Mouse (Mus musculus) retina, postnatal 7 days (tissue): Measurements from ENCODE around the gene Ttc39a.
"Not testable (repeated sequence)": the region's sequence is repeated elsewhere in the genome, so short reads cannot be mapped to it uniquely, and the experiment has no call there.

Experiments used
- DNase-seq: peaks from one replicate; pipeline ENCODE4 v3.0.0-alpha.2; 2012; ENCODE audit warnings: low read depth, low spot score

Ttc39a gene

DNA sequence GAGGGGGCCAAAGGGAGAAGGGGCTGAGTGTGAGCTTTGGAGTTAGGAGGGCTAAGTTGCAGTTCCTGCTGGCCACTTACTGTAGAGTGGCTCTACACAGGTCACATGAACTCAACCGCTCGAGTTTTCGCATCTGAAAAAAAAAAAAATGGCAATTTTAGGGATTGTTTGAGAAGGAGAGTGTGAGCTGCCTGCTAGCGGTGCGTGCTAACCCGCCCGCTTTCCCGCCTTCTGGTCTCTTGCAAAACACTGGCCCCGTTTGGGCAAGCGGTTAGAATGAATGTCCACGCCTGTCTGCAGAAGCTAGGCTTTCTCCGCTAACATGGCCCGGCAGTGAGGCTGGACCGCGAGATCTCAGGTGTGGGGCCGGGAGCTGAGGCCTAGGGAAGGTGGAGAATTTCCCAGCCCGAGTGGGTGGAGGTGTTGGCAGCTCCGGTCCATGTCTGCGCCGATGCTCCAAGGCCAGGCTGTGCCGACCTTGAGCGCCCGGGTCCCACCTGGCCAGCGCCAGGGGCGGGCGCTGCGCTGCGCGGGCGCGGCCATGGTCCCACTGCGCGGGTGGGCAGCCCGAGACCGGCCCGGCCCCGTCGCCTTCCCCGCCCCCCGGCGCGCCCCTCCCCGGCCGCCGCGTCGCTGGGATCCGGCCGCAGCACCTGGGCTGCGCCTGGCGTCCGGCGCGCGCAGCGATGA is at the start of gene Ttc39a:
TSS of gene Ttc39a (plus strand) at position 138 of the 690 bp plus-strand sequence.
- DNase-seq: peak; percentile 11

DNA sequence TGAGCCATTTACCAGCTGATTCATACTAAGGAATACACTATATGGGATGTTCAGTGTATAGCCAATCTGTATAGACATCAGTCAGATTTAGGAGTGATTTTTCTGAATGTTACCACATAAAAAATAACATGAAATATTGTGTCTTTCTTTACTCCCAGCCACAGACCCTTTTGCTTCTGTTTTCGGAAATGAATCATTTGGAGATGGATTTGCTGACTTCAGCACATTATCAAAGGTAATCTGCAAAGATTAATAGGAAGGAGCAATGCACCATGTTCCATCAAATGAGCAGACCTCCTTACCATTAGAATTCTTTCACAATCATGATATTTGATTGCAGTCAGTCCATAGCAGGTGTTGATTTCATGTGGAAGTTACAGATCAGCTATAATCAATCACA is 28.3 kb upstream of the Ttc39a start:
- no peak for DNase-seq

- DNase-seq: no peak
These were observed 24.0 kb upstream of the Ttc39a start for GRCm38 (mm10) chr4:109382457-109382856.

DNA sequence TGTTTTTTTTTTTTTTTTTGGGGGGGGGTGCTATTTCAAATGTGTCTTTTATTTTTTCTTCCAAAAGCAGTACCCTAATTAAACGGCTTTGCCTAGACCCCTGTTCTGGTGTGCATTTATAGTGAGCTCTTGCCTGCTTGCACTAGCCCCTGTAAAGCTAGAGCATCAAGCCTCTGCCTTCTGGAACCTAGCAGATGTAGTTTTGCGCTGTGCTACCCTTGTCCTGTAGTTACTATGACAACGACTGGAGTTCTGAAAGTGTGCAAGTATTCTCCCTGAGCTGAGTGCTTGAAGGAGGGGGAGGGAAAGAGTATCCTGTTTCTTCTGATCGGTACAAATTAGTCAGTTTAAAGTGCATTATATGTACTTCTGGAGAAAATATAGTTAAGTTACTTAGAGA is 20.8 kb upstream of the Ttc39a start:
- DNase-seq: no peak

DNA sequence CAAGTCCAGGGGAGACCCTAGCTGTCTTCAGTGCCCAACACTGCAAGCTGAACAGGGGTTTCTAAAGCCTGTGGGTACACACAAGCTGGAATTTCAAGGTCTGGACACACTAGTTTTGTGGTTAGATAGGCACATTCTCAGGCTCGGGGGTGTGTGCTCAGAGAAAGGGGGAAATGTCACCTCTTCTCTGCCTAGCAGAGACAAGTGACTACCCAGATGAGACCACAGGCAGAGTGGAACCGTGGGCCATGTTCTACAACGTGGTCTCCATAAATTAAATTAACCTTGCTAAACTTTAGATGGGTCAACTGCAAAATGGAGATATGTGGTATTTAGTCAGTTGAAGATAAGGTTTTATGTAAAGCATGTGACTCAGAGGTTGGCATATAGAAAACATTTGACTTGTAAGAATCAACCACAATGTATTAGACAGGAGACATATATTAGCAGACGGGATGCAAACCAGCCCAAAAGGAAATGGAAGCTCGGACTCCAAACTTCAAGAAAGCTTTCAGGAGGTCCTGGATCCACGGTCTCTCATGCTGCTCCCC is 13.1 kb upstream of the Ttc39a start:
- no peak for DNase-seq

DNA sequence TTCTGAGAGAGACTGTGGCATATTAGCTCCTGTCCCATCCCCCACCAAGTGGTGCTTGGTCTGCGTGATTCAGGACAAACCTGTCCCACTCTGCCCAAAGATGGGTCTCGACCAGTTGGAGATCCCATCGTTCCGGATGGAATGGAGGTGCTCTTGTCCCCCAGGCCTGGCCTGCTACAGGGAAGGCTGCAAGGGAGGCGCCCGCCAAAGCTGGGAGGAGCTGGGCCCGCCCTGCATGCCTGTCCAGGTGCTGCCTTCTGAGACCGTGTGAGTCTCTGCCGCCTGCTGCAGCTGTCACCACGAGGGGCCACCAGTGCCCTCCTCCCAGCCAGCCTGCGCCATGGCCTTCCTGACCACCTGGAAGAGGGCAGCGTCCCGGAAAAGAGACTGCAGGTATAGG is 12.5 kb upstream of the Ttc39a start:
- DNase-seq: no peak

- DNase-seq: no peak
These were observed 11.9 kb upstream of the Ttc39a start for GRCm38 (mm10) chr4:109394314-109395074.

GRCm38 (mm10) chr4:109400366-109400980 is 6.0 kb upstream of the Ttc39a start:
- DNase-seq: no peak

DNA sequence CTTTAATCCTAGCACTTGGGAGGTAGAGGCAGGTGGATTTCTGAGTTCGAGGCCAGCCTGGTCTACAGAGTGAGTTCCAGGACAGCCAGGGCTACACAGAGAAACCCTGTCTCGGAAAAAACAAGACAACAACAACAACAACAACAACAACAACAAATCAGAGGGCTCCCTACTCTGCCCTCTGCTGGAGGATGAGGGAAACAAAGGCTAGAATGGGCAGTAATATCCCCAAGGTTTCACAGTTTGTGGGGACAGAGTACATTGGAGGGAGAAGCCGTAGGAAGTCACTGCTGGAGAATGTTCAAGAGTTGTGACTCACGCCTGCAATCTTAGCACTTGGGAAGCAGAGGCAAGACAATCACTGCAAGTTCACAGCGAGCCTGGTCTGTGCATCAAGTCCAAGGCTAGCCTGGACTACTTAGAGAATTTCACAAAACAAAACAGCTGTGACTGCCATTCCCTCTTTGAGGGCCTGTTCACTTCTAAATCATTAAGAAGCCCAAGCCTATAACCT is 5.2 kb upstream of the Ttc39a start:
- DNase-seq: no peak

DNA sequence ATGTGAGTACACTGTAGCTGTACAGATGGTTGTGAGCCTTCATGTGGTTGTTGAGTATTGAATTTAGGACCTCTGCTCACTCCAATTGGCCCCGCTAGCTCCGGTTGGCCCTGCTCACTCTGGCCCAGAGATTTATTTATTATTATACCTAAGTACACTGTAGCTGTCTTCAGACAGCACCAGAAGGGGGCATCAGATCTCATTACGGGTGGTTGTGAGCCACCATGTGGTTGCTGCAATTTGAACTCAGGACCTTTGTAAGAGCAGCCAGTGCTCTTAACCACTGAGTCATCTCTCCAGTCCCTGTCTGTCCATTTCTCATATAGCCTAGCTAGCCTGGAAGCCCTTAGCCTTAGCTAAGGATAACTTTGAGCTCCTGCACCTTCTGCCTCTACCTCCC is 1.5 kb upstream of the Ttc39a start:
- not testable (repeated sequence) for DNase-seq

DNA sequence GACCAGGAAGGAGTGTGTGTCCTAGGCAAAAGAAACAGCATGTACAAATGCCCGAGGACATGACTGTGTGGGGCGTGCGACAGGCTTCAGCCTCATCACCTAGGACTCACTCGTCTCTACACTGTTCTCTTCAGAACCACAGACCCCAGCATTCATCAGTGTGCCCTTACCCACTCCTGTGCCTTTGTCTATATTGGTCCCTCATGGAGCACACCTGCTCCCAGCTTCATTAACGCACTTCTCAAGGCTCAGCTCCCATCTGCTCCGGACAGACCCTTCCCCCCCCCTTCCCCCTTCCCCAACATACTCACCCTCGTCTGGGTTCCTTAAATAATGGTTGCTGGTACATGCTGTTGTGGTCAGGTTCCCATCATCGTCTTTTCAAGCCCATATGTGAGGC is 1.0 kb upstream of the Ttc39a start:
- no peak for DNase-seq

DNA sequence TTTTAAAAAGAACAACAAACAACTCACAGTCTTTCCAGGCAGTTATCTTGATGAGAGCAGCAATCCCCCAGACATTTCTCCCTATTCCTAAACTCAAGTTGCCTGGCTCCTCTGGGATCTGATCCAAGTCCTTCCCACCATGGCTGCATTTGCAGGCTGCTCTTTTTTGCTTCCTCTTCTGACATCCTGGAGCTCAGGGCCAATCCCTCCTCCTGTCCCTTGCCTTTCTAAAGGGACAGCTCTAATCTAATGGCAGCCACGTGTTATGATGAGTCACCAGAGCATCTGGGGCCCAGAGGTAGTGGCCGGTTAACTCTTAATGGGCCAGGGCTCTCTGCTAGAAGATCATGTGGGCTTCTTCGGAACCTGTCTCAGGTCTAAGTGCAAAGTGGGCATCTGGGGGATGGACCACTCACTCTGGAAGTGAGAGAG is 353 bp upstream of the Ttc39a start:
- peak; percentile 21 for DNase-seq

DNA sequence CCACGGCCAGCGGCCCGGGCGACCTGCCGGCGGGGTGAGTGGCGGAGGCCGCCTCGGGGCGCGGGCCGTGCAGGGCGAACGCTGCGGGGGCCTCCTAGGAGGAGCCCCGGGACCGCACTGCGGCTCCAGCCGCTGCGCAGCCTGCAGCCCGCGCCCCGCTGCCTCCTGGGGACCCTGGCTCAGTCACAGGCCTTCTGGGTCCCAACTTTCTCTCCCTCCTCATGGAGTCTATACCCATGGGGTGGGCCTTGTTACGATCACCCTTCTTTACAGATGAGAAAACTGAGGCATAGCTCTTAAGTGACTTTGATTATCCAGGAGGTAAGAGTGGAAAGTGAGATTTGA is 725 bp downstream of the Ttc39a start:
- DNase-seq: no peak

DNA sequence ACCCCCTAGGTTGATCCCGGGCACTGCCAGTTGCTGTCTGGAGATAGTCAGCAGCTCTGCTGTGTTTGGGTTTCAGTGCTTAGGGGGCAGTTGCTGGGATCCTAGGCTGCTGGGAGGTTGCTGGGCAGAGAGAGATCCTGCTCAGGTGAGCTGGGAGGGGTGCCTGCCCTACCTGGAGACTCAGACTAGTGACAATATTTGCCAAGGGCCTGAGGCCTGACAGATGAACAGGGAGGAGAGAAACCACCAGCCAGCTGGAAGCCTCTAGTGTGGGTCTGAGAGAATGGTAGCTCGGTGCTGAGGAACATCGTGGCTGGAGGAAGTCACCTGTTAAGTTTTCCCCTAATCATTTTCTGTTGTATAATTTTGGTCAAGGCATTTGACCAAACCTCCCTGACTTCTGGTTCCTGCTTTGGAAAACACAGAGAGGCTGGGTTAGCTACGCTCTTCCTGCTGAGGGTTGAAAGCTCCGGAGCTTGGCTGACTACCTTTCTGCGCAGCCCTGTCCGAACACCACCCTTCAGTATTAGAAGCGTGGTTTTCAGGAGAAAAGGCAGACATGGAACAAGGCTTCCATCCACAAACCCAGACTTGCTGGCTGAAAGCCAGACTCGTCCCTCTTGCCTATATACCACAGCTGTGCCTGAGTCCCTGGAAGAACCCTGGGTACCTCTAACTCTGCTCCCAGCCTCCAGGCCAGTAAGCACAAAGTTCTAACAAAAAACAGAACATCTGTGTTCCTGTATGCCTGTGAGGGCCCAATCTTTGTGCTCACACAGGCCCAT is 1.5 kb downstream of the Ttc39a start:
- no peak for DNase-seq

DNA sequence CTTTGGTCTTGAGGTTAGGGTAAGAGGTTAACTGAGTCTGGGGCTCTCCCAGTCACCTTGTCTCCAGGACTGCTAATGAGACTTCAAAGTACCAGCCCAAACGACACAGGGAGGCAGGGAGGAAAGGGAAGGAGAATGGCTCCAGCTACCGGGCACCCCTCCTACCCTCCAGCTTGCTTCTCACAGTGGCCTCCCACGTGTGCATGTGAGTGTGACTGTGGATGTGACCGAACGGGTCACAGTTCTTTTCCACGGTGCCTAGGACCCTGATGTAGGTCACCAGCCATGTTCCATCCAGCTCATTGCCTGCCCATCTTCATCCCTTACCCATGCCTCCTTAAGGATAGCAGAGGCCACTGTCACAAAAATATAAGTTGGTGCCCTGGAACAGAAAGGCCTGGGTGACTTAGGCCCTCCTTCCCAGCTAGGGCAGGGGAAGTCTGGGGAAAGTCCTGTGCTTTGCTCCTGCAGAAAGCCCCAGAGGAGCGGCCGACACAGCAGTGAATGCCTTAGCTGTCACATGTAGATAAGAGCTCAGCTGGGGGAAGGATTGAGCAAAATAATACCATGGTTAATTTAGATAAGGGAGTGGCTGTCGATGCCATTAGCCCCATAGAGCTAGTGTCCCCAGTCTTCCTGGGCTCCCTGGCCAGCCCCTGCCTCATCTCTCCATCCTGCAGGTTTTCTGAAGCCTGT is 4.4 kb downstream of the Ttc39a start:
- DNase-seq: no peak

DNA sequence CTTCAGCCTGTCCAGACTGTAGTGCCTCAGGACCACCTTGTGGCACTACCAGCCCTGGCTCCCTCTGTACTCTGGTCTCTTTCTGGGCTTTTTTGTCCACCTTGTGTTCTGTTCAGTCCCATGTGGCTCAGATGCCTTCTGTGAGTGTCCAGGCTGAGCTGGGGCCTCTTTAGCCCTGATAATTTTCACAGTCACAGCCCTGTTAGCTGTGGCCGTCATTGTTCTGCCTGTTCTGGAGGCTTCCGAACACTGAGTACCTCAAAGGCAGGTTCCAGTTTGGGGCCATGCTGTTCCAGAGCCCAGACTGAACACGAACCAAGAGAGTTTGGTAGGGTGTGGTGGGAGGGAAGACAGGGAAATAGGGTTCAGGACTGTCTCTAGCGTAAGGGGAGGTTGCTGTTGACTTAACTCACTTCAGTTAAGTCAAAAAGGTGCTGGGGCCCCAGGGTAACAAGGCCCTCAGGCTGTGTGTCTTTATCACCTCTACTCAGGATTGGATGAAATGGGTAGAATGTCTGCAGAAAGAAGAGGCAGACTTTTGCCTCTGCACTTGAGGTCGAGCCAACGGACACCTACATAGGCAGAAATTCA is 5.0 kb downstream of the Ttc39a start:
- DNase-seq: no peak

DNA sequence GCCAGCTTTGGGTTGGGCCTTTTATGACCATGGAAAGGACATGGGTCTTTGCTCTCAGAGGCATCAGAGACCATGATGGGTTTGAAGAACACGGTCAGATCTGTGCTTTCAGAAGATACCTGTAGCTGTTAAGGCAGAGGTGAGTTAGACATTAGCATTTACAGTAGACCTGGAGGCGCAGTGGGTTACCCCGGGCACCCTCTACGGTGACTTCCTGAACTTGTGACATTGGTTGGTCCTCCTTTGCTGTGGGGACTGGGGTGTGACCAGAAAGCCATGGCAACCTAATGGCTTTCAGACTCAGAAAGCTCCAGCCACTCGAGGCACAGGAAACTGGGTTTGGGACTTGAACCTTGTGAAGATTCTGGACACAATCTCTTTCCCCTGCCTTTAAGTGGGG is 5.8 kb downstream of the Ttc39a start:
- no peak for DNase-seq

- no peak for DNase-seq
These were observed 11.6 kb downstream of the Ttc39a start for GRCm38 (mm10) chr4:109417998-109418397.

GRCm38 (mm10) chr4:109419017-109419416 is 12.6 kb downstream of the Ttc39a start:
- DNase-seq: no peak

GRCm38 (mm10) chr4:109419563-109419962 is 13.1 kb downstream of the Ttc39a start:
- DNase-seq: no peak
